Mouse (Mus musculus): ENCODE data around the gene Gna14. TPM values are rescaled to one million over a fixed set of nuclear protein-coding genes. Genes with fewer than 3 reads are reported as not detected.

The Gna14 gene
- polyA plus RNA-seq, 1 experiment from 2014 or later: 10.7 TPM

- 46% methylated on average over 9 of the region's 9 CpGs for WGBS
- H3K4me2 ChIP-seq (ENCODE audit: low read depth, low read length): no peak overlapping the region
- H3K4me3 ChIP-seq (ENCODE audit: low read length): 0 out of 2 replicates have a peak overlapping the region, but pooled peaks have one; percentile 3
- H3K27ac ChIP-seq (ENCODE audit: low read length): peak overlapping the region; percentile 49
- no peaks in the 10 kb centered on the region for H3K36me3 ChIP-seq (ENCODE audit: control insufficient read depth, insufficient read depth, low read length)
- no peaks in the 10 kb centered on the region for H3K9me3 ChIP-seq (ENCODE audit: control insufficient read depth, low read length)
- H3K4me1 ChIP-seq (replicated peaks; ENCODE audit: control insufficient read depth, insufficient read depth, low read length): peaks cover 3% of the 10 kb centered on the region; the same call in 1 of the 2 replicates
- ATAC-seq (ENCODE audit: low read depth): peak; percentile 54; the same call in 1 of the 2 replicates
- no peaks in the 10 kb centered on the region for H3K27me3 ChIP-seq (ENCODE audit: control insufficient read depth, insufficient read depth, low read depth, low read length)
- H3K9ac ChIP-seq (ENCODE audit: low read length): peak overlapping the region; percentile 9; the same call in 1 of the 2 replicates
Observed at GRCm38 (mm10) chr19:16462461-16462860, 26.9 kb downstream of the Gna14 start.

- no peak overlapping the region for H3K4me3 ChIP-seq (ENCODE audit: low read length)
- H3K27ac ChIP-seq (ENCODE audit: low read length): peak overlapping the region; percentile 37
- no peaks in the 10 kb centered on the region for H3K36me3 ChIP-seq (ENCODE audit: control insufficient read depth, insufficient read depth, low read length)
- no peaks in the 10 kb centered on the region for H3K27me3 ChIP-seq (ENCODE audit: control insufficient read depth, insufficient read depth, low read depth, low read length)
- no peak overlapping the region for H3K9ac ChIP-seq (ENCODE audit: low read length)
- H3K4me2 ChIP-seq (ENCODE audit: low read depth, low read length): no peak overlapping the region
- no peaks in the 10 kb centered on the region for H3K9me3 ChIP-seq (ENCODE audit: control insufficient read depth, low read length)
- peaks cover 3% of the 10 kb centered on the region; the same call in 1 of the 2 replicates for H3K4me1 ChIP-seq (replicated peaks; ENCODE audit: control insufficient read depth, insufficient read depth, low read length)
- 42% methylated on average over 4 of the region's 4 CpGs for WGBS
- ATAC-seq (ENCODE audit: low read depth): peak; percentile 20; the same call in 1 of the 2 replicates
Observed at GRCm38 (mm10) chr19:16464730-16465129, 29.2 kb downstream of the Gna14 start.

- ATAC-seq (ENCODE audit: low read depth): no peak
- H3K9ac ChIP-seq (ENCODE audit: low read length): no peak overlapping the region
- no peak overlapping the region for H3K4me3 ChIP-seq (ENCODE audit: low read length)
- peaks cover 8% of the 10 kb centered on the region; the same call in 1 of the 2 replicates for H3K9me3 ChIP-seq (ENCODE audit: control insufficient read depth, low read length)
- H3K4me2 ChIP-seq (ENCODE audit: low read depth, low read length): no peak overlapping the region
- H3K27ac ChIP-seq (ENCODE audit: low read length): no peak overlapping the region
- no peaks in the 10 kb centered on the region for H3K27me3 ChIP-seq (ENCODE audit: control insufficient read depth, insufficient read depth, low read depth, low read length)
- H3K4me1 ChIP-seq (replicated peaks; ENCODE audit: control insufficient read depth, insufficient read depth, low read length): peaks cover 3% of the 10 kb centered on the region; the same call in 1 of the 2 replicates
- H3K36me3 ChIP-seq (ENCODE audit: control insufficient read depth, insufficient read depth, low read length): peaks cover 3% of the 10 kb centered on the region; the same call in 1 of the 2 replicates
- WGBS: 44% methylated on average over 2 of the region's 2 CpGs
Observed at GRCm38 (mm10) chr19:16468756-16469374, 33.3 kb downstream of the Gna14 start.

GRCm38 (mm10) chr19:16472655-16473054 is 37.1 kb downstream of the Gna14 start:
- 82% methylated on average over 5 of the region's 5 CpGs for WGBS

GRCm38 (mm10) chr19:16477314-16477946 is 41.9 kb downstream of the Gna14 start:
- H3K9me3 ChIP-seq (ENCODE audit: control insufficient read depth, low read length): peaks cover 9% of the 10 kb centered on the region; the same call in 1 of the 2 replicates
- H3K4me3 ChIP-seq (ENCODE audit: low read length): no peak overlapping the region
- H3K4me1 ChIP-seq (replicated peaks; ENCODE audit: control insufficient read depth, insufficient read depth, low read length): peaks cover 9% of the 10 kb centered on the region
- ATAC-seq (ENCODE audit: low read depth): no peak
- WGBS: 60% methylated on average over 12 of the region's 12 CpGs
- no peak overlapping the region for H3K4me2 ChIP-seq (ENCODE audit: low read depth, low read length)
- peak overlapping the region; percentile 67 for H3K27ac ChIP-seq (ENCODE audit: low read length)
- H3K27me3 ChIP-seq (ENCODE audit: control insufficient read depth, insufficient read depth, low read depth, low read length): no peaks in the 10 kb centered on the region
- H3K9ac ChIP-seq (ENCODE audit: low read length): no peak overlapping the region
- peaks cover 3% of the 10 kb centered on the region; the same call in 1 of the 2 replicates for H3K36me3 ChIP-seq (ENCODE audit: control insufficient read depth, insufficient read depth, low read length)

More at GRCm38 (mm10) chr19:16472655-16473054, 37.1 kb downstream of the Gna14 start:
- H3K4me3 ChIP-seq (ENCODE audit: low read length): no peak overlapping the region
- peaks cover 3% of the 10 kb centered on the region; the same call in 1 of the 2 replicates for H3K36me3 ChIP-seq (ENCODE audit: control insufficient read depth, insufficient read depth, low read length)
- H3K4me2 ChIP-seq (ENCODE audit: low read depth, low read length): no peak overlapping the region
- H3K9ac ChIP-seq (ENCODE audit: low read length): no peak overlapping the region
- no peak overlapping the region for H3K27ac ChIP-seq (ENCODE audit: low read length)
- no peak for ATAC-seq (ENCODE audit: low read depth)
- H3K27me3 ChIP-seq (ENCODE audit: control insufficient read depth, insufficient read depth, low read depth, low read length): no peaks in the 10 kb centered on the region
- peaks cover under 1% of the 10 kb centered on the region for H3K4me1 ChIP-seq (replicated peaks; ENCODE audit: control insufficient read depth, insufficient read depth, low read length)
- H3K9me3 ChIP-seq (ENCODE audit: control insufficient read depth, low read length): peaks cover 9% of the 10 kb centered on the region; the same call in 1 of the 2 replicates

GRCm38 (mm10) chr19:16478186-16478607 is 42.6 kb downstream of the Gna14 start:
- Histone ChIP-seq H3K4me3 (ENCODE audit: low read length) (no peak overlapping the region), H3K4me1 (replicated peaks; ENCODE audit: control insufficient read depth, insufficient read depth, low read length) (peaks cover 9% of the 10 kb centered on the region), H3K27ac (ENCODE audit: low read length) (peak overlapping the region; percentile 67), H3K27me3 (ENCODE audit: control insufficient read depth, insufficient read depth, low read depth, low read length) (no peaks in the 10 kb centered on the region), H3K9me3 (ENCODE audit: control insufficient read depth, low read length) (peaks cover 7% of the 10 kb centered on the region; the same call in 1 of the 2 replicates), H3K4me2 (ENCODE audit: low read depth, low read length) (no peak overlapping the region), H3K36me3 (ENCODE audit: control insufficient read depth, insufficient read depth, low read length) (peaks cover 3% of the 10 kb centered on the region; the same call in 1 of the 2 replicates), H3K9ac (ENCODE audit: low read length) (no peak overlapping the region)
- ATAC-seq (ENCODE audit: low read depth): peak; percentile 70
- WGBS: 44% methylated on average over 8 of the region's 8 CpGs

GRCm38 (mm10) chr19:16482047-16482446 is 46.5 kb downstream of the Gna14 start:
- 78% methylated on average over 3 of the region's 3 CpGs for WGBS
- no peak overlapping the region for H3K9ac ChIP-seq (ENCODE audit: low read length)
- ATAC-seq (ENCODE audit: low read depth): no peak
- no peaks in the 10 kb centered on the region for H3K27me3 ChIP-seq (ENCODE audit: control insufficient read depth, insufficient read depth, low read depth, low read length)
- H3K4me1 ChIP-seq (replicated peaks; ENCODE audit: control insufficient read depth, insufficient read depth, low read length): peaks cover 9% of the 10 kb centered on the region
- no peaks in the 10 kb centered on the region for H3K36me3 ChIP-seq (ENCODE audit: control insufficient read depth, insufficient read depth, low read length)
- H3K9me3 ChIP-seq (ENCODE audit: control insufficient read depth, low read length): no peaks in the 10 kb centered on the region
- no peak overlapping the region for H3K27ac ChIP-seq (ENCODE audit: low read length)
- H3K4me2 ChIP-seq (ENCODE audit: low read depth, low read length): no peak overlapping the region
- no peak overlapping the region for H3K4me3 ChIP-seq (ENCODE audit: low read length)

- Histone ChIP-seq H3K4me3 (ENCODE audit: low read length) (no peak overlapping the region), H3K4me2 (ENCODE audit: low read depth, low read length) (no peak overlapping the region), H3K4me1 (replicated peaks; ENCODE audit: control insufficient read depth, insufficient read depth, low read length) (no peaks in the 10 kb centered on the region), H3K9me3 (ENCODE audit: control insufficient read depth, low read length) (no peaks in the 10 kb centered on the region), H3K27me3 (ENCODE audit: control insufficient read depth, insufficient read depth, low read depth, low read length) (no peaks in the 10 kb centered on the region), H3K9ac (ENCODE audit: low read length) (no peak overlapping the region), H3K27ac (ENCODE audit: low read length) (no peak overlapping the region), H3K36me3 (ENCODE audit: control insufficient read depth, insufficient read depth, low read length) (no peaks in the 10 kb centered on the region)
- no peak for ATAC-seq (ENCODE audit: low read depth)
- 78% methylated on average over 10 of the region's 10 CpGs for WGBS
Observed at GRCm38 (mm10) chr19:16484237-16484636, 48.7 kb downstream of the Gna14 start.

GRCm38 (mm10) chr19:16484671-16485070 is 49.1 kb downstream of the Gna14 start:
- H3K4me1 ChIP-seq (replicated peaks; ENCODE audit: control insufficient read depth, insufficient read depth, low read length): no peaks in the 10 kb centered on the region
- ATAC-seq (ENCODE audit: low read depth): no peak
- H3K9ac ChIP-seq (ENCODE audit: low read length): no peak overlapping the region
- H3K4me3 ChIP-seq (ENCODE audit: low read length): no peak overlapping the region
- 70% methylated on average over 5 of the region's 5 CpGs for WGBS
- H3K27ac ChIP-seq (ENCODE audit: low read length): no peak overlapping the region
- H3K27me3 ChIP-seq (ENCODE audit: control insufficient read depth, insufficient read depth, low read depth, low read length): no peaks in the 10 kb centered on the region
- H3K36me3 ChIP-seq (ENCODE audit: control insufficient read depth, insufficient read depth, low read length): no peaks in the 10 kb centered on the region
- H3K9me3 ChIP-seq (ENCODE audit: control insufficient read depth, low read length): no peaks in the 10 kb centered on the region
- H3K4me2 ChIP-seq (ENCODE audit: low read depth, low read length): no peak overlapping the region
